21 mouse cellular contexts compared by ENCODE assay signal in genomic region chr14:14895363-14895762, GRCm38 (mm10).
"Had no signal": no experiment of that assay in that cellular context is flagged by ENCODE, and none has a peak within 500 bp of the region (broad histone marks: within the 10 kb centered on the region; RNA-seq: fewer than 3 reads in every experiment).

No protein-coding gene starts in this region.

- ATAC-seq: hindbrain, postnatal 0 days; inflammation-experienced regulatory T-cells, adult 6 months; intestine, embryonic 15.5 days; intestine, embryonic 16.5 days; intestine, postnatal 0 days had no signal

- DNase-seq: heart, postnatal 10 days; heart, postnatal 14 days; heart, postnatal 36 days; heart, postnatal 4 days; kidney, adult 11 months; kidney, adult 18-20 months; kidney, adult 2 months; kidney, adult 8-10 months; kidney, adult 9 months; kidney, postnatal 10 days; kidney, postnatal 14 days; kidney, postnatal 25 days; kidney, postnatal 36 days; kidney, postnatal 4 days; layer of hippocampus, adult 9-11 months; layer of hippocampus, postnatal 36 days had no signal
